Mouse (Mus musculus) right cerebral cortex, adult 2 months (tissue): ENCODE results near the gene Fkbp5.
"Not testable (repeated sequence)": the region's sequence is repeated elsewhere in the genome, so short reads cannot be mapped to it uniquely, and the experiment has no call there.

Experiments
- DNase-seq, 2 experiments: peaks; one replicate each; pipeline ENCODE4 v3.0.0; 2021 to 2022; ENCODE audit warnings: low spot score in 2 of 2

The Fkbp5 gene

DNA sequence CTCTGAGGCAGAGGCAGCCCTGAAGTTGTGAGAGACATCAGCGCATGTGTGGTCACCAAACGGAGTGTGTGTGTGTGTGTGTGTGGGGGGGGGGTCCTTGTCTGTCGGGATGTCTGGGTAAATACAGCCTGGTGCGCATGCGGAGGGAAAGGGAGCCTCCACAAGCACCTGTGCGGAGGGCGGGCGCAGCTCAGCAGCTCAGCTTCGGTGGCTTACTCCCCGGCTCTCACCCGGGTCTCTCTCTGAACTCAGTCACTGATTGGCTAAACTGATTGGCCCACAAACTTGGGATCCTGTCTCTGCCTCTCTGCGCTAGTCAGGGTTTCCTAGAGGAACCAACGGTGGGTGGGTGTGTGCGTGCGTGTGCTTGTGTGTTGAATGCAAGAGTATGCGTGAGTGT is 142.8 kb downstream of the Fkbp5 start:
- DNase-seq, result no peak

DNA sequence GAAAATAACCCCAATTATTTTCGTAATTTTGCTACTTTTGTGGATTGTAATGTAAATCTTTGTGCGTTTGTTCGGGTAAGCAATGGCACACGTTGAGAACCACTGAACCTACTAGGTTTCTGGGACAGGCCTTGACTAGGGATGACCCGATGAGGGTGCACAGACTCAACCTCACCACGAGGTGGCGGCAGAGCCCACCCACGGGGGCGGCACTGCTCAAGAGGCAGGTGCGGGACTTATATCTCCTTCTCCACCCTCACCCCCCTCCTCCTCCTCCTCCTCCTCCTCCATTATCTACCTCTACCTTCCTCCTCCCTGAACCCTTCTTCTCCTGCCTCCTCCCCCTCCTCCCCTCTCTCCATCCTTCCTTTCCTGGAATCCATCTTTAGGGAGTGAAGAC is 143.5 kb downstream of the Fkbp5 start:
- DNase-seq, result no peak

DNA sequence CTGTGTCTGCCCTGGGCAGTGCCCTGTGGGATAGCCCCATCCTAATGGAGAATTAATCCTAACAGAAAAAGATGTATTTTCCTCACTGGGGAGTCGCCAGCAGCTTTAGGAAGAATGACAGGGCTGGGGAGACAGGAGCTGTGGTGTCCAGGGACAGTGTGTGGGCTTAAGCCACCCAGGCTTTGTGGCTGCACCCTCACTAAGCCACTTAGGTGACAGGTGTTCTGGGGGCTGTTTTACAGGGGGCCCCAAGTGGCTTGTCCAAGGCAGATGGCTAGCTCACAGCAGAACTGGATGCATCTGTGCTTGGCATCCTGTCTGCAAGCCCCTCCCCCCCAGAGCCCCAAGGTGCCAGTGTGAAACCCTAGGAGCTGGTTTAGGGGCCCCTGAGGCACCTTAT is 145.4 kb downstream of the Fkbp5 start:
- no peak for DNase-seq

- DNase-seq, result no peak
Observed at GRCm38 (mm10) chr17:28371286-28371685, 146.0 kb downstream of the Fkbp5 start.

- DNase-seq, result no peak
Observed at GRCm38 (mm10) chr17:28369056-28369455, 148.3 kb downstream of the Fkbp5 start.

- peak; percentile 41 to 49 for DNase-seq
Observed at GRCm38 (mm10) chr17:28368449-28368848, 148.9 kb downstream of the Fkbp5 start.

DNA sequence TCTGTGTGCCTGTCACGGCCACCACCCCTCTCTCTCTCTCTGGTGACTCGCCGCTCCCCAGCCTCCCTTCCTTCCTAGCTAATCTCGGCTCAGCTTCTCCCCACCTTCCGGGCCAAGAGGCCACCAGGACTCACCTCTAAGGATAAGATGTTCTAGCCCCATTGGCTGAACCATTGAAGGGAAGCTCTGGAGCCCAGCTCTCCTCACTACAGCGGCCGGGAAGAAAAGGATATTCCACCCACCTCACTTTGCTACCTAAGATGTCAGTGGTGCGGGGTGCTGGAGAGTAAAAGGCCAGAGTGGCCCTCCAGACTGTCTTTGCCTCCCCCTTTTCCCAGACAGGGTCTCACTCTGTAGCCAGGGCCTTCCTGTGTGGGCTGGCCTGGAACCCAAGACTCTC is 152.2 kb downstream of the Fkbp5 start, which contains the start of gene Tulp1:
Gene Tulp1 (minus strand): TSS at position 101 of the 400 bp plus-strand sequence.
- no peak for DNase-seq

DNA sequence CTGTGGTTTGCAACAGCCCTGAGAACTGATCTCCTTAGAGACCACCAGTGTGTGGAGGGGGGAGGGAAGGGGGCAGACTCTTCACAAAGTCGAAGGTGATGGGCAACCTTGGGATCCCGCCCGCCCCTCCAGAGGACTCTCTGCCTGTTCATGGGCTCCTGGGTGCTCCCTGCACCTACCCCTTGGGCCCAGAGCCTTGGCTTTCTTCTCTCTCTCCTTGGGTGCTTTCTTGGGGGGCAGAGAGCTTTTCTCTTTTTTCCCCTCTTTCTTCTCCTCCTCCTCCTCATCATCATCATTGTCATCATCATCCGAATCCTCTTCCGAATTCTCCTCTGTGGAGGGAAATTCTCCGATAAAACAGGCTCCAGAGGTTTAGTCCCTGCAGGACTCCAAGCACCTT is 153.8 kb downstream of the Fkbp5 start:
- no peak for DNase-seq

DNA sequence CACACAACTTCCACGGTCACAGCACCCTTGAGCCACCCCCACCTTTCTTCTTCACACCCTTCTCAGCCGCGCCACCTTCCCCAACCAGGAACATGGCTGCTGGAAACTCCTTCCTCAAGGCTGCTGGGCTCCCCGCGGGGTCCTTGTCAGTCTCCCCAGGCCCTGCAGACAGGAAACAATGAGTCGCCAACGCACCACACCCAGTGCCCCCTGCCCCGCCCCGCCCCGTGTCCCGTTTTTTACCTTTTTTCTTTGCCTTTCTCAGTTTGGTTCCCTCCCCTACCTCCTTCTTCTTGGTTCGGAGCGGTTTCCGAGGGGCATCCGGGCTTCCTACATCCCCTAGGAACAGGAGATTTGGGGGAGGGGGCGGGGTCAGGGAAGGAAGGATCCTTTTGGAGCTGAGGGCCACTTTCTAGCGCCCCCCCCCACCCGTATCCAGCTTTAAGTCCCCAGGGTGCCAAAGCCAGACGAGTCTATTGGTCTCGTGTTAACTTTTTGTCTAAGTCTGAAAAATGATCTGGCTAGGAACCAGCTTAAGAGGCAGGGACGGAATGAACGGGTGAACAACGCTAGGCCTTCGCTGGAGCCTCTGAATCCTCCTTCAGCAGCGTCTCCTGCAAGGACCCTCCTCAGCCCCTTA is 154.6 kb downstream of the Fkbp5 start:
- no peak for DNase-seq

DNA sequence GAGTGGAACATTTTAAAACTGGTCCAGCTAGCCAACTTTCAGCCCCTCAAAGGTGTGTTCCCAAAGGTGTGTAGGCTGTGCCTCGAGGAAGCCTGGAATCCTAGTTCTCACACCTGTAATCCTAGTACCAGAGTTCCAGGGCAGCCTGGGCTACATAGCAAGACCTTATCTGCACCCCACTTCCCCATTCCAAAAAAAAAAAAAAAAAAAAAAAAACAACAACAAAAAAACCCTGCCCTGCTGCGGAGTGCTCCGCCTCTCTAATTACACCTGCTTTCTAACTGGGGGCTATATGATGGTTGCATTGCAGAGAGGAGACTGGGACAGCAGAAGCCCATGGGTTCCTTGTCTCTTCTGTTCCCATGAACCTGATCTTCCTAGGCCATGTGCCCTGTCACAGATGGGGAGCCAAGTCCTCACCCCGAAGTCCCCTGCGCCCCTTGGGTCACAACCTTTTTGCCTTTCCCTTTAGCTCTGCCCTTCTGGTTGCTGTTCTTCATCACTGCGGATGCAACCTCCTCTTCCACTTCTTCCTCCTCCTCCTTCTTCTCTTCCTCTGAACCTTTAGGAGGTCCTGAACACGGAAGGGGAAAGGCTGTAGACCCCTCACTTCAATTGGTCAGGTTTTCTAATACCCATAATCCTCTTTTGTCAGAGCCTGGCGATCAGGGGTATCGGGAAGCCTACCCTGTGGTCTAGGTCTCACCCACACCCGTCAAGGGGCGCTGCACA is 155.2 kb downstream of the Fkbp5 start:
- DNase-seq, result no peak

GRCm38 (mm10) chr17:28360531-28361277 is 156.6 kb downstream of the Fkbp5 start:
- DNase-seq, result no peak

DNA sequence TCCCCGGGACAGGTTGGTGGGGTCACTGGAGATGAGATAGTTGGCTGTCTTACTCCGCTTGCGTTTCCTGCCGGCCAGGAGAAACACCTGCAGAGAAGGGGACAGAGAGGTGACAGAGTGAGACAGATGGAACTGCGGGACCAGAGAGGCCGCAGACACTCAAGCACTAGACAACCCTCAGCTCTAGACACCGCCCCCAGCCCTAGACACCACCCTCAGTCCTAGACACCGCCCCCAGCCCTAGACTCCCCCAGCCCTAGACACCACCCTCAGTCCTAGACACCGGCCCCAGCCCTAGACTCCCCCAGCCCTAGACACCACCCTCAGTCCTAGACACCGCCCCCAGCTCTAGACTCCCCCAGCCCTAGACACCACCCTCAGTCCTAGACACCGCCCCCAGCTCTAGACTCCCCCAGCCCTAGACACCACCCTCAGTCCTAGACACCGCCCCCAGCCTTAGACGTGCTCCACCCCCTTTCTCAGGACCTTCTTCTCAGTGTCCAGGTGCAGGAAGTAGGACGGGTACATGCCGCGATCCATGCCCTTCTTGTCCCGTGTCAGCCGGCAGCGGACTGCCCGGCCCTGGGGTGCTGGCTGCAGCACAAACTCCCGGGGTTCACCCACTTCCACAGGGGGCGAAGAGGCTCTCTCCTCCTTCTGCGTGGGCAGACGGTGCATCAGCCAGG is 158.6 kb downstream of the Fkbp5 start:
- DNase-seq, result not testable (repeated sequence)

GRCm38 (mm10) chr17:28355871-28356270 is 161.5 kb downstream of the Fkbp5 start:
- no peak for DNase-seq

DNA sequence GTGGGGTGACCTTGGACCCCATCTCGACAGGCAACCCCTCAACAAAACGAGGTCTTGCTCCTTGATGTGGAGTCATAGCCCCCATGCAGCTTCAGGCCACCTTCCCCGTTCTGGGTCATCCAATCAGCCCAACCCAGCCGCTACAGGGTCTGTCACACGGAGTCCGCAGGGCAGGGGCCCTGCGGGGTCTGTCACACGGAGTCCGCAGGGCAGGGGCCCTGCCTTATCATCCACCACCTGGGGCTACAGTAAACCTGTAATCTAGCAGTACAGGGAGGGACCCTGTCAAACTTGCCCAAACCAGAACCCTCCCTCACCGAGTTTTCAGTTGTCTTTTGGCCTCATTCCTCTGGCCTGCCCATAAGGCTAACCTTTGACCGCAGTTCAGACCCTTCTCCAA is 165.3 kb downstream of the Fkbp5 start:
- no peak for DNase-seq

GRCm38 (mm10) chr17:28351353-28351890 is 165.9 kb downstream of the Fkbp5 start:
- no peak for DNase-seq

GRCm38 (mm10) chr17:28350466-28351352 is 166.6 kb downstream of the Fkbp5 start, which contains the start of gene Tead3:
Tead3 (minus strand) TSS chr17:28350817.
- DNase-seq, result no peak

GRCm38 (mm10) chr17:28349901-28350465 is 167.3 kb downstream of the Fkbp5 start:
- no peak for DNase-seq

GRCm38 (mm10) chr17:28349264-28349880 is 168.0 kb downstream of the Fkbp5 start:
- no peak for DNase-seq
